Mouse (Mus musculus): ENCODE measurements around the gene Gm20683. TPM values are rescaled to one million over a fixed set of nuclear protein-coding genes. Genes with fewer than 3 reads are reported as not detected.
A peak's percentile ranks its signal among the peaks of the same experiment; 100 is the strongest.

The Gm20683 gene
- polyA plus RNA-seq, 1 experiment: 26.6 TPM

DNA sequence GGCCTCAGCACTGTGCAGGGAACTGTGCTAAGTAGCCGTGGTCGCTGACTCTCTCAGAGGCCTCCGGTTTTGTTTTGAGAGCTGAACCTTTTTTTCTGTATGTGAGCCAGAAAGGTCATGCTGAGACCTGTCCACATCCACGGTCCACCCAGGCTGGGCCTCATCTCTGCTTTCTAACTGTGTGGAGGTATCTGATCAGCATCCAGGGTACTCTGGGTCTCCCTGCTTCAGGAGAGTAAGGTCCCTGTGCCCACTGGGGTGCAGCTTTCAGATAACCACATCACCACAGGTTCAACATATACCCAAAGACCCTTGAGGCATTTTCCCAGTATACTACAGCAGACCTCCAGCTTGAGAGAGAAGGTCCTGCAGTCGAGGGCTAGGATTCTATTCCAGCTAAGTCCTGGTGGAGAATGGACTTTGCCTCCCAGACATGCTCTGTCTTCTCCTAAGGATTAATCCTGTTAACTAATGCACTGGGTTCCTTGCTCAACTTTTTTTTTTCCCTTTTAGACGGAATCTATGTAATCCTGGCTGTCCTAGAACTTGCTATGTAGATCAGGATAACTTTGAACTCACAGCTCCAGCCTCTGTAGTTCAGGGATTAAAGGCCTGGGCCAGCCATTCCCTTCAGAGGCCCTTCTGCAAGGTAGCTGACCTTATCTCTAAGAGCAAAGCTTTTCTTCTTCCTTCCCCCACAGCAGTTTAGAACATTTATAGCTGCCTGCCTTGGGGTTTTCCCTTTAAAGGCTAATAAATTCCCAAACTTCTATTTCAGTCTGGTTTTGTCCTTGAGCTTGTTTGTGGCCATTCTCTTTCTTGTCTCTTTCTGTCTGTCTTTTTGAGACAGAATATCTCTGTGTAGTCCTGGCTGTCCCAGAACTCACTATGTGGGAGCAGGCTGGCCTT lies 20.4 kb upstream of the Gm20683 start:
- TF ChIP-seq POLR2A (IDR thresholded peaks at IDR 0.05; ENCODE audit: borderline replicate concordance, extremely low read depth, insufficient read depth, insufficient read length, poor library complexity, severe bottlenecking) (no peak), CTCF (IDR thresholded peaks at IDR 0.05; ENCODE audit: borderline replicate concordance, extremely low read depth, insufficient read depth, insufficient read length) (no peak)
- no peak for DNase-seq (ENCODE audit: low read depth)

- peak; percentile 98 for DNase-seq (ENCODE audit: low read depth)
- TF ChIP-seq CTCF (IDR thresholded peaks at IDR 0.05; ENCODE audit: borderline replicate concordance, extremely low read depth, insufficient read depth, insufficient read length) (no peak), POLR2A (IDR thresholded peaks at IDR 0.05; ENCODE audit: borderline replicate concordance, extremely low read depth, insufficient read depth, insufficient read length, poor library complexity, severe bottlenecking) (peak; percentile 71)
These were observed 19.5 kb upstream of the Gm20683 start, which contains the start of gene Wdr90 for GRCm38 (mm10) chr17:25860832-25861703. Gene Wdr90 (minus strand): TSS chr17:25861501.

GRCm38 (mm10) chr17:25860229-25860628 lies 18.7 kb upstream of the Gm20683 start:
- TF ChIP-seq POLR2A (IDR thresholded peaks at IDR 0.05; ENCODE audit: borderline replicate concordance, extremely low read depth, insufficient read depth, insufficient read length, poor library complexity, severe bottlenecking) (no peak), CTCF (IDR thresholded peaks at IDR 0.05; ENCODE audit: borderline replicate concordance, extremely low read depth, insufficient read depth, insufficient read length) (no peak)
- DNase-seq (ENCODE audit: low read depth): no peak

DNA sequence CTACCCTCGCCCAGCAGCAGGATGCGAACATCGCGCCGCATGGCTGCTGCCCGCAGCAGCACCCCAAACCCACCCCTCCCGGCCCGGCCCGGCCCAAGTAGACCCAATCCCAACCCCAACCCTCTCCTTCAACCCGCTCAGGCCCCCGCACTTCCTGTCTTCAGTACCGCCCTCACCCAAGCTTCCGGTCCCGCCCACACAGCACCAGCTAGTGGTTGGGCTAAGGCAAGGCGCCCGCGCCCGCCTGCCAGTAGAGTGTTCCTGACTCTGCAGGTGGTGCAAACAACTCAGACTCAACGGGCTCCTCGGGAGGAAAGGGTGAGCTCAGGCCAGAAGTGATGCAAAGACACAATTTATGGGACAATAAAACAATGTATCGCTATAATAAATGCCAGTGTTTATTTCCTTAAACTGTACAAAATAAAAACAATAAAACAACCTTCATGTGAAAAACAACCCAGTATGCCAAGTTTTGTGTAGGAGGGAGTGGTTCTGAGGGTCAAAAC lies 2.9 kb upstream of the Gm20683 start, which contains the start of gene Rhot2:
TSS of gene Rhot2 (minus strand) at position 456 of the 506 bp plus-strand sequence.
- TF ChIP-seq POLR2A (IDR thresholded peaks at IDR 0.05; ENCODE audit: borderline replicate concordance, extremely low read depth, insufficient read depth, insufficient read length, poor library complexity, severe bottlenecking) (peak; percentile 65; the same call in 1 of the 2 replicates), CTCF (IDR thresholded peaks at IDR 0.05; ENCODE audit: borderline replicate concordance, extremely low read depth, insufficient read depth, insufficient read length) (peak; percentile 67)
- DNase-seq (ENCODE audit: low read depth): peak; percentile 96

- no peak for TF ChIP-seq CTCF (IDR thresholded peaks at IDR 0.05; ENCODE audit: borderline replicate concordance, extremely low read depth, insufficient read depth, insufficient read length)
- no peak for TF ChIP-seq POLR2A (IDR thresholded peaks at IDR 0.05; ENCODE audit: borderline replicate concordance, extremely low read depth, insufficient read depth, insufficient read length, poor library complexity, severe bottlenecking)
- no peak for DNase-seq (ENCODE audit: low read depth)
These were observed 2.3 kb upstream of the Gm20683 start for GRCm38 (mm10) chr17:25843636-25844395.

GRCm38 (mm10) chr17:25843122-25843521 lies 1.6 kb upstream of the Gm20683 start:
- TF ChIP-seq POLR2A (IDR thresholded peaks at IDR 0.05; ENCODE audit: borderline replicate concordance, extremely low read depth, insufficient read depth, insufficient read length, poor library complexity, severe bottlenecking): no peak
- no peak for TF ChIP-seq CTCF (IDR thresholded peaks at IDR 0.05; ENCODE audit: borderline replicate concordance, extremely low read depth, insufficient read depth, insufficient read length)
- no peak for DNase-seq (ENCODE audit: low read depth)

- DNase-seq (ENCODE audit: low read depth): no peak
- TF ChIP-seq CTCF (IDR thresholded peaks at IDR 0.05; ENCODE audit: borderline replicate concordance, extremely low read depth, insufficient read depth, insufficient read length) (no peak), POLR2A (IDR thresholded peaks at IDR 0.05; ENCODE audit: borderline replicate concordance, extremely low read depth, insufficient read depth, insufficient read length, poor library complexity, severe bottlenecking) (no peak)
These were observed 946 bp upstream of the Gm20683 start for GRCm38 (mm10) chr17:25842509-25842908.

DNA sequence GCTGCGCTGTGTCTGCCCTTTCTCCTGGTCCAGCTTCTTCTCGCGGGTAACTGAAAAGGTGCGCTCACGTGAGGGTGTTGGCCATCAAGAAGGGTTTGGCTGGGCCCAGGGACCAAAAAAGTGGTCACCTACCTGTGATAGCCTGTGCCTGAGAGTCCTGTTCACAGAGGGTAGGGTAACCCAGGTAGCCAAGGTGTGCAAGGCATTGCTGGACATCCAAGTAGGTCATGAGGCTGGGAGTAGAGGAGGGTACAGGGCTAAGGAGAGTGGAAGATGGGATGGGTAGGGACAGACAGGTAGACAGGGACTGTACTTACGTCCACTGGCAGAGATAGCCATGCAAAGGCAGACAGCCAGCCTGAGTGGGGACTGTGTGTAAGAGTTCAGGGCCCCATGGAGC lies 1.0 kb downstream of the Gm20683 start:
- TF ChIP-seq POLR2A (IDR thresholded peaks at IDR 0.05; ENCODE audit: borderline replicate concordance, extremely low read depth, insufficient read depth, insufficient read length, poor library complexity, severe bottlenecking): no peak
- TF ChIP-seq CTCF (IDR thresholded peaks at IDR 0.05; ENCODE audit: borderline replicate concordance, extremely low read depth, insufficient read depth, insufficient read length): no peak
- no peak for DNase-seq (ENCODE audit: low read depth)

DNA sequence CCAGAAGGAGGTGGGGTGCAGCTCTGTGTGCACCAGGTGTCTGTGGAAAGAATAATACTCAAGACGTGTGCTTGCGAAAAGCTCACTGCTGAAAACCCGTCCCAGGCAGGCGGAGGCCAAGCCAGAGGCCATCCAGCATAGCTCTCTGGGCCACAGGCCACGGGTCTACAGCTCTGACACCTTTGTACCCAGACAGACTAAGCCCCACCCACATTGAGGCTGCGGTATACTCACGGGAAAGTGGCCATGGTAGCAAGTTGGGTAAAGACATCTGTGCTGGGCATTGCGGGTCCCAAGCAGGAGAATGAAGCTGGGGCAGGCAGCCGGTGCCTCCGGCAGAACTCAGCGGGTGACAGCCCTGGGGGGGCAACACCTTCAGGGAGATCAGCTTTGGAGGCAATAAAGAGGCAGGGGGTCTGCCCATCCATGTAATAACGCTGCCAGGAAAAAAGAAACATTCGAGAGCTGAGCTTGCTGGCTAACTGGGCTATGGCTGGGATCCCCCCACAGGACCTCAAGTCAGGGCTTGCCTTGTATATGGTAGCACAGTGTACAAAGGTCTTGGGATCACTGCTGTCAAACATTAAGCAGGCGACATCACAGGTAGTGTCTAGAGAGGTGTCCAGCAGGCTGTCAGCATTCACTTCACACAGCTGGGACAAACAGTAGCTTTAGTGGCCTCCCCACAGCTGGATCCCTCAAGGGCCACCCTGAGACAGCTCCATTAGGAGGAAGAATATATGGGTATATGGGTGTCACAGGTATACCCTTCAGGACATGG lies 1.9 kb downstream of the Gm20683 start:
- no peak for DNase-seq (ENCODE audit: low read depth)
- TF ChIP-seq POLR2A (IDR thresholded peaks at IDR 0.05; ENCODE audit: borderline replicate concordance, extremely low read depth, insufficient read depth, insufficient read length, poor library complexity, severe bottlenecking) (no peak), CTCF (IDR thresholded peaks at IDR 0.05; ENCODE audit: borderline replicate concordance, extremely low read depth, insufficient read depth, insufficient read length) (no peak)

DNA sequence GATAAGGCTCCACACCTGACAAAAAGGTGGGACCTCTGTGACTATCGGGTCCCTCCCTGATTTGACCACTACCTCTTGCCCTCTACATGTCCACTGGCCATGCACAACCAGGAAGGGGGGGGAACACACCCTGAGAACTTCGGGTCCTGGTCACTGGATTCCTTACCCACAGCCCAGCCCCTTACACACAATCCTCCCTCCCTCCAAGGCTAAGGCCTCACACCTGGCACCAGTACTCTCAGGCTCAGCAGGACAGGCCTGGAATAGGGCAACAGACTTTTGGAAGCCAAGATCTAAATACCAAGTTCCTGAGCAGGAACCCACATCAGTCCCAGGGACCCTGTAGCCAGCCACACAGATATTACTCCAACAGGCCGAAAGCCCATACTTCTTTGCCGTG lies 2.7 kb downstream of the Gm20683 start:
- no peak for DNase-seq (ENCODE audit: low read depth)
- TF ChIP-seq CTCF (IDR thresholded peaks at IDR 0.05; ENCODE audit: borderline replicate concordance, extremely low read depth, insufficient read depth, insufficient read length) (no peak), POLR2A (IDR thresholded peaks at IDR 0.05; ENCODE audit: borderline replicate concordance, extremely low read depth, insufficient read depth, insufficient read length, poor library complexity, severe bottlenecking) (no peak)

Data from brain, embryonic 14.5 days (tissue).